Mouse (Mus musculus): ENCODE results near the gene Asb2. TPM values are rescaled to one million over a fixed set of nuclear protein-coding genes. Genes with fewer than 3 reads are reported as not detected.

Gene Asb2
- total and polyA plus RNA-seq, 2 experiments, result 2.7 to 5.6 TPM

- DNase-seq (ENCODE audit: extremely low read depth, low read depth, low spot score), result no peak
- 77% methylated on average over 3 of the region's 3 CpGs for WGBS
- H3K36me3 ChIP-seq (ENCODE audit: control insufficient read depth, insufficient read depth, low read length), result no peaks in the 10 kb centered on the region
- TF ChIP-seq CTCF (IDR thresholded peaks at IDR 0.05; ENCODE audit: low read depth, low read length) (no peak), POLR2A (IDR thresholded peaks at IDR 0.05; ENCODE audit: extremely low read depth, insufficient read depth, low read length) (no peak)
- H3K4me3 ChIP-seq (ENCODE audit: insufficient read depth, low read depth, low read length), result peak overlapping the region; percentile 42
- H3K27ac ChIP-seq (replicated peaks; ENCODE audit: insufficient read depth, low read depth, low read length), result peak overlapping the region; percentile 62
- H3K4me1 ChIP-seq (ENCODE audit: control insufficient read depth, insufficient read depth, low read length), result peaks cover 8% of the 10 kb centered on the region; the same call in 1 of the 2 replicates
- H3K27me3 ChIP-seq (ENCODE audit: control insufficient read depth, insufficient read depth, low read length), result no peaks in the 10 kb centered on the region
- peak overlapping the region; percentile 56 for H3K9ac ChIP-seq (ENCODE audit: low read depth, low read length)
- H3K79me2 ChIP-seq (ENCODE audit: control insufficient read depth, insufficient read depth, low read length), result no peaks in the 10 kb centered on the region
Measured at GRCm38 (mm10) chr12:103336766-103337165, 19.0 kb downstream of the Asb2 start.

GRCm38 (mm10) chr12:103333426-103333825 is 22.4 kb downstream of the Asb2 start:
- Histone ChIP-seq H3K4me1 (ENCODE audit: control insufficient read depth, insufficient read depth, low read length) (peaks cover 14% of the 10 kb centered on the region; the same call in 1 of the 2 replicates), H3K4me3 (ENCODE audit: insufficient read depth, low read depth, low read length) (no peak overlapping the region), H3K79me2 (ENCODE audit: control insufficient read depth, insufficient read depth, low read length) (no peaks in the 10 kb centered on the region), H3K27ac (replicated peaks; ENCODE audit: insufficient read depth, low read depth, low read length) (no peak overlapping the region), H3K36me3 (ENCODE audit: control insufficient read depth, insufficient read depth, low read length) (no peaks in the 10 kb centered on the region), H3K9ac (ENCODE audit: low read depth, low read length) (no peak overlapping the region), H3K27me3 (ENCODE audit: control insufficient read depth, insufficient read depth, low read length) (no peaks in the 10 kb centered on the region)
- no peak for TF ChIP-seq POLR2A (IDR thresholded peaks at IDR 0.05; ENCODE audit: extremely low read depth, insufficient read depth, low read length)
- TF ChIP-seq CTCF (IDR thresholded peaks at IDR 0.05; ENCODE audit: low read depth, low read length), result no peak
- DNase-seq (ENCODE audit: extremely low read depth, low read depth, low spot score), result no peak
- 94% methylated on average over 15 of the region's 15 CpGs for WGBS

DNA sequence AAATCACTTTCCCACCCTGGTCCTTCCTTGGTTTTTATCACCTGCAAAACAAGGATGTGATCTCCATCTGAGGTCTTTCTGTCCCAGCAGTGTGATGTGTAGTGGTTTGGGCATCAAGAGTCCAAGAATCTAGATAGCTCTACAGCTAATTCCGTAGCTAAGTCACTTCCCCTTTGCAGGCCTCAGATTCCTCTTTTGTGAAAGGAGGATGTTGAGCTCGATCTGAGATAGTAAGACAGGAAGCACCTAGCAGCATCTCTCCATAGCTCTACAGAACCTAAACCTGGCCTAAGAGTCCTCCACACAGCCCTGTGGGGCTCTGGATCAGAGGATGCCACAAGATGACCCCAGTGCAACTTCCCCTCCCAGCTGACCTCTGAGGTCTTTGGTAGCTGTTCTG is 22.9 kb downstream of the Asb2 start:
- H3K27me3 ChIP-seq (ENCODE audit: control insufficient read depth, insufficient read depth, low read length), result no peaks in the 10 kb centered on the region
- 84% methylated on average over 2 of the region's 2 CpGs for WGBS
- TF ChIP-seq CTCF (IDR thresholded peaks at IDR 0.05; ENCODE audit: low read depth, low read length) (no peak), POLR2A (IDR thresholded peaks at IDR 0.05; ENCODE audit: extremely low read depth, insufficient read depth, low read length) (no peak)
- no peak overlapping the region for H3K9ac ChIP-seq (ENCODE audit: low read depth, low read length)
- no peak overlapping the region for H3K27ac ChIP-seq (replicated peaks; ENCODE audit: insufficient read depth, low read depth, low read length)
- DNase-seq (ENCODE audit: extremely low read depth, low read depth, low spot score), result no peak
- H3K79me2 ChIP-seq (ENCODE audit: control insufficient read depth, insufficient read depth, low read length), result no peaks in the 10 kb centered on the region
- no peak overlapping the region for H3K4me3 ChIP-seq (ENCODE audit: insufficient read depth, low read depth, low read length)
- no peaks in the 10 kb centered on the region for H3K36me3 ChIP-seq (ENCODE audit: control insufficient read depth, insufficient read depth, low read length)
- peaks cover 18% of the 10 kb centered on the region; the same call in 1 of the 2 replicates for H3K4me1 ChIP-seq (ENCODE audit: control insufficient read depth, insufficient read depth, low read length)

GRCm38 (mm10) chr12:103331491-103331890 is 24.3 kb downstream of the Asb2 start:
- no peak for DNase-seq (ENCODE audit: extremely low read depth, low read depth, low spot score)
- no peaks in the 10 kb centered on the region for H3K27me3 ChIP-seq (ENCODE audit: control insufficient read depth, insufficient read depth, low read length)
- 78% methylated on average over 4 of the region's 4 CpGs for WGBS
- H3K36me3 ChIP-seq (ENCODE audit: control insufficient read depth, insufficient read depth, low read length), result no peaks in the 10 kb centered on the region
- no peak overlapping the region for H3K9ac ChIP-seq (ENCODE audit: low read depth, low read length)
- no peak overlapping the region for H3K27ac ChIP-seq (replicated peaks; ENCODE audit: insufficient read depth, low read depth, low read length)
- H3K4me3 ChIP-seq (ENCODE audit: insufficient read depth, low read depth, low read length), result no peak overlapping the region
- peaks cover 21% of the 10 kb centered on the region for H3K4me1 ChIP-seq (ENCODE audit: control insufficient read depth, insufficient read depth, low read length)
- no peaks in the 10 kb centered on the region for H3K79me2 ChIP-seq (ENCODE audit: control insufficient read depth, insufficient read depth, low read length)
- TF ChIP-seq POLR2A (IDR thresholded peaks at IDR 0.05; ENCODE audit: extremely low read depth, insufficient read depth, low read length) (no peak), CTCF (IDR thresholded peaks at IDR 0.05; ENCODE audit: low read depth, low read length) (no peak)

GRCm38 (mm10) chr12:103328448-103329191 is 27.2 kb downstream of the Asb2 start:
- 25% methylated on average over 7 of the region's 7 CpGs for WGBS
- no peak overlapping the region for H3K4me3 ChIP-seq (ENCODE audit: insufficient read depth, low read depth, low read length)
- TF ChIP-seq POLR2A (IDR thresholded peaks at IDR 0.05; ENCODE audit: extremely low read depth, insufficient read depth, low read length) (no peak), CTCF (IDR thresholded peaks at IDR 0.05; ENCODE audit: low read depth, low read length) (no peak)
- H3K4me1 ChIP-seq (ENCODE audit: control insufficient read depth, insufficient read depth, low read length), result peaks cover 32% of the 10 kb centered on the region
- no peaks in the 10 kb centered on the region for H3K36me3 ChIP-seq (ENCODE audit: control insufficient read depth, insufficient read depth, low read length)
- no peaks in the 10 kb centered on the region for H3K79me2 ChIP-seq (ENCODE audit: control insufficient read depth, insufficient read depth, low read length)
- no peak overlapping the region for H3K9ac ChIP-seq (ENCODE audit: low read depth, low read length)
- DNase-seq (ENCODE audit: extremely low read depth, low read depth, low spot score), result peak; percentile 89
- no peaks in the 10 kb centered on the region for H3K27me3 ChIP-seq (ENCODE audit: control insufficient read depth, insufficient read depth, low read length)
- H3K27ac ChIP-seq (replicated peaks; ENCODE audit: insufficient read depth, low read depth, low read length), result peak overlapping the region; percentile 88

DNA sequence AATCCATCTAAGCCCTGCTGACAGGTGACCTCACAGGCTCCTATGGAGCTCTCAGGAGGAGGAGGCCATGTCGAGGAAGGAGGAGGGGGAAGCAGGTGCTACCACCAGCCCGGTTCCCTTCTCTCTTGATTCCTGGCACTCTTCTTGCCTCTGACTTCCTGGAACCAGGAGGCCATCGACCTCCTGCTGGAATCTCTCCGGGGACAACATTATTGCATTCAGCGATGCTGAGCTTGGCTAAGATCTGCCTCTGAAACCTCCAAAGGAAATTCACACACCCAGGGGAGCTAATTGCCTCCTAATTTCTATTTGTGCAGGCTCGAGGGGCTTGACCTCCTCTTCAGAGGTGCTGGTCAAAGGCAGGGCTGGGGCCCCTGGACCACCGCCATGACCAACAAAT is 28.7 kb downstream of the Asb2 start:
- no peaks in the 10 kb centered on the region for H3K36me3 ChIP-seq (ENCODE audit: control insufficient read depth, insufficient read depth, low read length)
- peaks cover 32% of the 10 kb centered on the region for H3K4me1 ChIP-seq (ENCODE audit: control insufficient read depth, insufficient read depth, low read length)
- peak overlapping the region; percentile 88 for H3K27ac ChIP-seq (replicated peaks; ENCODE audit: insufficient read depth, low read depth, low read length)
- peak overlapping the region; percentile 4; the same call in 1 of the 2 replicates for H3K9ac ChIP-seq (ENCODE audit: low read depth, low read length)
- TF ChIP-seq CTCF (IDR thresholded peaks at IDR 0.05; ENCODE audit: low read depth, low read length), result no peak
- no peak for TF ChIP-seq POLR2A (IDR thresholded peaks at IDR 0.05; ENCODE audit: extremely low read depth, insufficient read depth, low read length)
- H3K27me3 ChIP-seq (ENCODE audit: control insufficient read depth, insufficient read depth, low read length), result no peaks in the 10 kb centered on the region
- no peak overlapping the region for H3K4me3 ChIP-seq (ENCODE audit: insufficient read depth, low read depth, low read length)
- peak; percentile 86 for DNase-seq (ENCODE audit: extremely low read depth, low read depth, low spot score)
- H3K79me2 ChIP-seq (ENCODE audit: control insufficient read depth, insufficient read depth, low read length), result no peaks in the 10 kb centered on the region
- WGBS, result 15% methylated on average over 7 of the region's 7 CpGs

All from liver, adult 2 months (tissue).